Mouse (Mus musculus): Measurements from ENCODE around the gene Ptrh2. TPM values are rescaled to one million over a fixed set of nuclear protein-coding genes. Genes with fewer than 3 reads are reported as not detected.

The Ptrh2 gene
- polyA plus RNA-seq, 1 experiment: 10.5 TPM

- H3K4me3 ChIP-seq (replicated peaks; ENCODE audit: insufficient read depth, low read depth, low read length): no peak overlapping the region
- H3K4me1 ChIP-seq (ENCODE audit: control insufficient read depth, insufficient read depth, low read length): no peaks in the 10 kb centered on the region
- no peak for DNase-seq
- WGBS: 86% methylated on average over 15 of the region's 15 CpGs
- no peak overlapping the region for H3K27ac ChIP-seq (ENCODE audit: insufficient read depth, low read length)
- H3K27me3 ChIP-seq (ENCODE audit: control insufficient read depth, insufficient read depth, low read length): no peaks in the 10 kb centered on the region
- TF ChIP-seq CTCF (IDR thresholded peaks at IDR 0.05; ENCODE audit: borderline replicate concordance, insufficient read depth, low read depth, low read length) (no peak), POLR2A (IDR thresholded peaks at IDR 0.05; ENCODE audit: borderline replicate concordance, insufficient read depth, low read length) (no peak)
Observed at GRCm38 (mm10) chr11:86647706-86648447, 35.9 kb upstream of the Ptrh2 start.

- Histone ChIP-seq H3K4me1 (ENCODE audit: control insufficient read depth, insufficient read depth, low read length) (no peaks in the 10 kb centered on the region), H3K27ac (ENCODE audit: insufficient read depth, low read length) (no peak overlapping the region), H3K27me3 (ENCODE audit: control insufficient read depth, insufficient read depth, low read length) (no peaks in the 10 kb centered on the region), H3K4me3 (replicated peaks; ENCODE audit: insufficient read depth, low read depth, low read length) (no peak overlapping the region)
- TF ChIP-seq CTCF (IDR thresholded peaks at IDR 0.05; ENCODE audit: borderline replicate concordance, insufficient read depth, low read depth, low read length) (no peak), POLR2A (IDR thresholded peaks at IDR 0.05; ENCODE audit: borderline replicate concordance, insufficient read depth, low read length) (no peak)
- DNase-seq: no peak
- WGBS: 82% methylated on average over 1 of the region's 1 CpGs
Observed at GRCm38 (mm10) chr11:86649542-86649941, 34.2 kb upstream of the Ptrh2 start.

GRCm38 (mm10) chr11:86650676-86651075 lies 33.1 kb upstream of the Ptrh2 start:
- TF ChIP-seq CTCF (IDR thresholded peaks at IDR 0.05; ENCODE audit: borderline replicate concordance, insufficient read depth, low read depth, low read length): no peak
- no peak for TF ChIP-seq POLR2A (IDR thresholded peaks at IDR 0.05; ENCODE audit: borderline replicate concordance, insufficient read depth, low read length)
- Histone ChIP-seq H3K4me1 (ENCODE audit: control insufficient read depth, insufficient read depth, low read length) (no peaks in the 10 kb centered on the region), H3K4me3 (replicated peaks; ENCODE audit: insufficient read depth, low read depth, low read length) (no peak overlapping the region), H3K27ac (ENCODE audit: insufficient read depth, low read length) (no peak overlapping the region), H3K27me3 (ENCODE audit: control insufficient read depth, insufficient read depth, low read length) (no peaks in the 10 kb centered on the region)
- WGBS: 49% methylated on average over 6 of the region's 6 CpGs
- no peak for DNase-seq

- Histone ChIP-seq H3K4me3 (replicated peaks; ENCODE audit: insufficient read depth, low read depth, low read length) (no peak overlapping the region), H3K27ac (ENCODE audit: insufficient read depth, low read length) (no peak overlapping the region), H3K4me1 (ENCODE audit: control insufficient read depth, insufficient read depth, low read length) (no peaks in the 10 kb centered on the region), H3K27me3 (ENCODE audit: control insufficient read depth, insufficient read depth, low read length) (no peaks in the 10 kb centered on the region)
- 95% methylated on average over 4 of the region's 4 CpGs for WGBS
- no peak for TF ChIP-seq POLR2A (IDR thresholded peaks at IDR 0.05; ENCODE audit: borderline replicate concordance, insufficient read depth, low read length)
- DNase-seq: no peak
Observed at GRCm38 (mm10) chr11:86652578-86652979, 31.2 kb upstream of the Ptrh2 start.

GRCm38 (mm10) chr11:86653446-86653845 lies 30.3 kb upstream of the Ptrh2 start:
- peak; percentile 18 to 39 for DNase-seq
- TF ChIP-seq POLR2A (IDR thresholded peaks at IDR 0.05; ENCODE audit: borderline replicate concordance, insufficient read depth, low read length): no peak
- peak; percentile 42; the same call in 1 of the 2 replicates for TF ChIP-seq CTCF (IDR thresholded peaks at IDR 0.05; ENCODE audit: borderline replicate concordance, insufficient read depth, low read depth, low read length)

DNA sequence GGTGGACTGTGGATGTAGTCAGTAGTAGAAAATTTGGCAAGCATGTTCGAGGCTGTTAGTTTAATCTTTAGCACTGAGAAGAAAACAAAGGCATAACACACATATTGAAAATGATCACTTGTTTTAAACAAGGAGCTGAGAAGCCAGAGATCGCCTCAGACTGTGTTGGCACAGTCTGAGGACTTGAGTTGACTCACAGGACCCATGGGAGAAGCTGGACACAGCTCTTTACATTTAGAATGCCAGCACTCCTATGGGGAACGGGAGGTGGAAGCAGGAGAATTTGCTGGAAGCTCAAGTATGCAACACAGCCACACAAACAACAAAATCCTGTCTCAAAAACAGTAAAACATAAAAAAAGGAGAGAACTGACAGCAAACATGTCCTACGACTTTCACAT lies 29.7 kb upstream of the Ptrh2 start:
- TF ChIP-seq POLR2A (IDR thresholded peaks at IDR 0.05; ENCODE audit: borderline replicate concordance, insufficient read depth, low read length): no peak
- no peak for TF ChIP-seq CTCF (IDR thresholded peaks at IDR 0.05; ENCODE audit: borderline replicate concordance, insufficient read depth, low read depth, low read length)
- 70% methylated on average over 4 of the region's 4 CpGs for WGBS
- DNase-seq: no peak
- no peak overlapping the region for H3K27ac ChIP-seq (ENCODE audit: insufficient read depth, low read length)
- no peaks in the 10 kb centered on the region for H3K27me3 ChIP-seq (ENCODE audit: control insufficient read depth, insufficient read depth, low read length)
- H3K4me3 ChIP-seq (replicated peaks; ENCODE audit: insufficient read depth, low read depth, low read length): no peak overlapping the region
- H3K4me1 ChIP-seq (ENCODE audit: control insufficient read depth, insufficient read depth, low read length): no peaks in the 10 kb centered on the region

More at GRCm38 (mm10) chr11:86653446-86653845, 30.3 kb upstream of the Ptrh2 start:
- Histone ChIP-seq H3K27me3 (ENCODE audit: control insufficient read depth, insufficient read depth, low read length) (no peaks in the 10 kb centered on the region), H3K4me3 (replicated peaks; ENCODE audit: insufficient read depth, low read depth, low read length) (no peak overlapping the region), H3K4me1 (ENCODE audit: control insufficient read depth, insufficient read depth, low read length) (no peaks in the 10 kb centered on the region), H3K27ac (ENCODE audit: insufficient read depth, low read length) (no peak overlapping the region)
- WGBS: 19% methylated on average over 3 of the region's 3 CpGs

GRCm38 (mm10) chr11:86655671-86656070 lies 28.1 kb upstream of the Ptrh2 start:
- H3K4me1 ChIP-seq (ENCODE audit: control insufficient read depth, insufficient read depth, low read length): no peaks in the 10 kb centered on the region
- no peak overlapping the region for H3K4me3 ChIP-seq (replicated peaks; ENCODE audit: insufficient read depth, low read depth, low read length)
- TF ChIP-seq CTCF (IDR thresholded peaks at IDR 0.05; ENCODE audit: borderline replicate concordance, insufficient read depth, low read depth, low read length) (0 out of 2 replicates have a peak, but pooled peaks have one; percentile 5), POLR2A (IDR thresholded peaks at IDR 0.05; ENCODE audit: borderline replicate concordance, insufficient read depth, low read length) (no peak)
- no peak overlapping the region for H3K27ac ChIP-seq (ENCODE audit: insufficient read depth, low read length)
- WGBS: 72% methylated on average over 1 of the region's 1 CpGs
- no peak for DNase-seq
- H3K27me3 ChIP-seq (ENCODE audit: control insufficient read depth, insufficient read depth, low read length): no peaks in the 10 kb centered on the region

- WGBS: 90% methylated on average over 4 of the region's 4 CpGs
- no peak overlapping the region for H3K4me3 ChIP-seq (replicated peaks; ENCODE audit: insufficient read depth, low read depth, low read length)
- no peak for DNase-seq
- no peak for TF ChIP-seq POLR2A (IDR thresholded peaks at IDR 0.05; ENCODE audit: borderline replicate concordance, insufficient read depth, low read length)
- no peak for TF ChIP-seq CTCF (IDR thresholded peaks at IDR 0.05; ENCODE audit: borderline replicate concordance, insufficient read depth, low read depth, low read length)
- H3K27ac ChIP-seq (ENCODE audit: insufficient read depth, low read length): no peak overlapping the region
- no peaks in the 10 kb centered on the region for H3K4me1 ChIP-seq (ENCODE audit: control insufficient read depth, insufficient read depth, low read length)
- H3K27me3 ChIP-seq (ENCODE audit: control insufficient read depth, insufficient read depth, low read length): no peaks in the 10 kb centered on the region
Observed at GRCm38 (mm10) chr11:86656849-86657567, 26.8 kb upstream of the Ptrh2 start.

Data from cerebellum, adult 2 months (tissue).